Mouse (Mus musculus) forebrain, postnatal 0 days (tissue): ENCODE data around the gene Ryr1. TPM values are rescaled to one million over a fixed set of nuclear protein-coding genes. Genes with fewer than 3 reads are reported as not detected.
A peak's percentile ranks its signal among the peaks of the same experiment; 100 is the strongest.

Experiments used
- ATAC-seq: fragments of 200-750 bp; cut with Nextera tagmentation; 2 replicates; pipeline ENCODE4 v1.8.0; 2017; ENCODE audit warnings: mild to moderate bottlenecking, moderate library complexity
- DNase-seq: peaks from one replicate; pipeline ENCODE4 v3.0.0-alpha.2; 2015
- H3K27ac ChIP-seq: fragments of 300-500 bp; sonication (generic); 2 replicates; pipeline ENCODE4 v1.5.1; 2014; ENCODE audit warnings: low read depth, mild to moderate bottlenecking, antibody characterized with exemption, low read length, moderate library complexity, mixed read lengths
- H3K27me3 ChIP-seq: fragments of 300-500 bp; sonication (generic); 2 replicates; pipeline ENCODE4 v1.6.1; 2014; ENCODE audit warnings: mild to moderate bottlenecking, low read length, mixed read lengths; ENCODE audit not compliant: insufficient read depth
- H3K36me3 ChIP-seq: fragments of 300-500 bp; sonication (generic); 2 replicates; pipeline ENCODE4 v1.6.1; 2014; ENCODE audit warnings: mild to moderate bottlenecking, moderate library complexity; ENCODE audit not compliant: insufficient read depth
- H3K4me1 ChIP-seq: fragments of 300-500 bp; sonication (generic); 2 replicates; pipeline ENCODE4 v1.6.1; 2014; ENCODE audit warnings: antibody characterized with exemption; ENCODE audit not compliant: insufficient read depth
- H3K4me2 ChIP-seq: fragments of 300-500 bp; sonication (generic); 2 replicates; pipeline ENCODE4 v1.6.1; 2014; ENCODE audit warnings: low read depth, mild to moderate bottlenecking, moderate library complexity
- H3K4me3 ChIP-seq: fragments of 300-500 bp; sonication (generic); 2 replicates; pipeline ENCODE4 v1.5.1; 2014; ENCODE audit warnings: low read depth, low read length, mixed read lengths
- H3K9ac ChIP-seq: fragments of 300-500 bp; sonication (generic); 2 replicates; pipeline ENCODE4 v1.6.1; 2014; ENCODE audit warnings: mild to moderate bottlenecking
- H3K9me3 ChIP-seq: fragments of 300-500 bp; sonication (generic); 2 replicates; pipeline ENCODE4 v1.6.1; 2016; ENCODE audit warnings: low read length
- CTCF ChIP-seq: sonication (generic); IDR thresholded peaks from 2 replicates; pipeline ENCODE4 v1.5.1; 2016; ENCODE audit warnings: antibody characterized with exemption, control low read depth, low read depth
- WGBS: fragments of 180-500 bp; shearing (Covaris S2); extraction: QIAGEN DNeasy Blood & Tissue Kit; methylation state at CpG from one replicate; pipeline ENCODE4 v1.1.7; 2014; 5-methylcytosine and 5-hydroxymethylcytosine counted together
- polyA plus RNA-seq: library from polyadenylated mRNA; unstranded; fragments of >200 nt; fragmentation: Nextera tagmentation; extraction: Ambion mirVana; gene quantifications from 2 replicates; pipeline ENCODE4 v1.2.1, GENCODE M21; 2015
- total RNA-seq: library from RNA; depleted of rRNA; stranded (reverse); fragments of >200 nt; gene quantifications from 2 replicates; pipeline ENCODE4 v1.2.3, GENCODE M21; 2014

Gene Ryr1
- total and polyA plus RNA-seq, 2 experiments from 2014 or later = 4.6 to 8.8 TPM

GRCm38 (mm10) chr7:29023514-29023913, 101.5 kb downstream of the Ryr1 start:
- peaks cover 5% of the 10 kb centered on the region; the same call in 1 of the 2 replicates for H3K36me3 ChIP-seq
- H3K9me3 ChIP-seq = no peaks in the 10 kb centered on the region
- no peak for DNase-seq
- peaks cover 9% of the 10 kb centered on the region for H3K27me3 ChIP-seq
- ATAC-seq = no peak
- H3K4me2 ChIP-seq = no peak overlapping the region
- no peak overlapping the region for H3K9ac ChIP-seq
- WGBS = 90% methylated on average over 8 of the region's 8 CpGs
- no peak overlapping the region for H3K4me3 ChIP-seq
- H3K27ac ChIP-seq = no peak overlapping the region
- no peaks in the 10 kb centered on the region for H3K4me1 ChIP-seq
- no peak for TF ChIP-seq CTCF

- ATAC-seq (no peak), DNase-seq (no peak)
- peaks cover 9% of the 10 kb centered on the region for H3K27me3 ChIP-seq
- no peak overlapping the region for H3K4me3 ChIP-seq
- TF ChIP-seq CTCF = no peak
- H3K27ac ChIP-seq = no peak overlapping the region
- no peaks in the 10 kb centered on the region for H3K4me1 ChIP-seq
- H3K9ac ChIP-seq = no peak overlapping the region
- peaks cover 5% of the 10 kb centered on the region; the same call in 1 of the 2 replicates for H3K36me3 ChIP-seq
- H3K9me3 ChIP-seq = no peaks in the 10 kb centered on the region
- WGBS = 89% methylated on average over 8 of the region's 8 CpGs
- no peak overlapping the region for H3K4me2 ChIP-seq
Measured at GRCm38 (mm10) chr7:29022479-29022878, 102.5 kb downstream of the Ryr1 start.

- ATAC-seq (0 out of 2 replicates have a peak, but pooled peaks have one; percentile 25), DNase-seq (no peak)
- Histone ChIP-seq H3K9me3 (0 out of 2 replicates have a peak, but pooled peaks cover 4% of the 10 kb centered on the region), H3K27me3 (peaks cover 9% of the 10 kb centered on the region), H3K36me3 (peaks cover 5% of the 10 kb centered on the region; the same call in 1 of the 2 replicates), H3K4me2 (peak overlapping the region; percentile 57), H3K4me3 (peak overlapping the region; percentile 36), H3K9ac (peak overlapping the region; percentile 35), H3K27ac (no peak overlapping the region), H3K4me1 (no peaks in the 10 kb centered on the region)
- TF ChIP-seq CTCF = no peak
- WGBS = 3% methylated on average over 61 of the region's 88 CpGs
Measured at GRCm38 (mm10) chr7:29019447-29020220, 105.3 kb downstream of the Ryr1 start.

GRCm38 (mm10) chr7:29017222-29017621, 107.8 kb downstream of the Ryr1 start:
- H3K4me2 ChIP-seq = no peak overlapping the region
- no peaks in the 10 kb centered on the region for H3K4me1 ChIP-seq
- DNase-seq = no peak
- TF ChIP-seq CTCF = no peak
- H3K27me3 ChIP-seq = peaks cover 9% of the 10 kb centered on the region
- no peak overlapping the region for H3K9ac ChIP-seq
- 86% methylated on average over 7 of the region's 7 CpGs for WGBS
- ATAC-seq = no peak
- no peak overlapping the region for H3K4me3 ChIP-seq
- H3K9me3 ChIP-seq = 0 out of 2 replicates have a peak, but pooled peaks cover 4% of the 10 kb centered on the region
- H3K27ac ChIP-seq = no peak overlapping the region
- no peaks in the 10 kb centered on the region for H3K36me3 ChIP-seq

GRCm38 (mm10) chr7:29016440-29016839, 108.5 kb downstream of the Ryr1 start:
- WGBS = 84% methylated on average over 7 of the region's 7 CpGs
- DNase-seq = no peak
- no peaks in the 10 kb centered on the region for H3K36me3 ChIP-seq
- H3K4me2 ChIP-seq = no peak overlapping the region
- no peak for ATAC-seq
- peaks cover 9% of the 10 kb centered on the region for H3K27me3 ChIP-seq
- no peak for TF ChIP-seq CTCF
- H3K4me3 ChIP-seq = no peak overlapping the region
- no peaks in the 10 kb centered on the region for H3K4me1 ChIP-seq
- 0 out of 2 replicates have a peak, but pooled peaks cover 4% of the 10 kb centered on the region for H3K9me3 ChIP-seq
- no peak overlapping the region for H3K9ac ChIP-seq
- H3K27ac ChIP-seq = no peak overlapping the region

GRCm38 (mm10) chr7:29014984-29015383, 110.0 kb downstream of the Ryr1 start:
- 85% methylated on average over 1 of the region's 1 CpGs for WGBS
- no peaks in the 10 kb centered on the region for H3K36me3 ChIP-seq
- DNase-seq (no peak), ATAC-seq (no peak)
- H3K27me3 ChIP-seq = peaks cover 9% of the 10 kb centered on the region
- no peak overlapping the region for H3K9ac ChIP-seq
- no peak overlapping the region for H3K4me2 ChIP-seq
- TF ChIP-seq CTCF = peak; percentile 22; the same call in 1 of the 2 replicates
- H3K9me3 ChIP-seq = 0 out of 2 replicates have a peak, but pooled peaks cover 4% of the 10 kb centered on the region
- H3K27ac ChIP-seq = no peak overlapping the region
- no peak overlapping the region for H3K4me3 ChIP-seq
- no peaks in the 10 kb centered on the region for H3K4me1 ChIP-seq

GRCm38 (mm10) chr7:29008714-29009113, 116.3 kb downstream of the Ryr1 start:
- no peaks in the 10 kb centered on the region for H3K4me1 ChIP-seq
- H3K27ac ChIP-seq = no peak overlapping the region
- no peak overlapping the region for H3K4me3 ChIP-seq
- no peak overlapping the region for H3K4me2 ChIP-seq
- 71% methylated on average over 9 of the region's 9 CpGs for whole genome bisulfite sequencing
- no peaks in the 10 kb centered on the region for H3K36me3 ChIP-seq
- no peaks in the 10 kb centered on the region for H3K27me3 ChIP-seq
- H3K9me3 ChIP-seq = no peaks in the 10 kb centered on the region
- no peak for DNase-seq
- TF ChIP-seq CTCF = no peak
- no peak for ATAC-seq
- H3K9ac ChIP-seq = no peak overlapping the region
